Mouse (Mus musculus) thymus, postnatal 0 days (tissue): ENCODE measurements at regions not wholly inside any gene's neighbourhood (a gene's known extent, or its start where the extent isn't known, plus 50 kb on each side); places are given as distances from the start of the nearest gene placed in this dataset.
"Not testable (repeated sequence)": the region's sequence is repeated elsewhere in the genome, so short reads cannot be mapped to it uniquely, and the experiment has no call there.

Experiments
- DNase-seq: peaks from one replicate; pipeline ENCODE4 v3.0.0-alpha.2; 2015; ENCODE audit warnings: low spot score

DNA sequence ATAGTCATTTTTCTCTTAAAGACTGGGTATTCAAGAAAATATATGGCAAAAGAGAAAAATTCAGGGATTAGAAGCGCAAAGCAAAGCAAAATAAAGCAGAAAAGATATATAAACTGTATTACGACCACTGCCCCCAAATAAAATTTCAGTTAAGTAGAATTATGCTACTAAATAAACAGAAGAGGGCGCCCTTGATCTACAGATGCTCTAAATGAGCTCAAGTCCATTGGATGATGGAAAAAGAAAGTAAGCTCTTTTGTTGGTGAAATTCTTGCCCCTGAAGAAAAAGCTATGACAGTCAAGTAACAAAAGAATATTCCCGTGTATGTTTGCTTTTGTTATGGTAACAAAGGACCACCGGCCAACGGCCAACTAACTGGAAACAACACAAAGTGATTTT is 165.5 kb upstream of the Stk26 start:
- DNase-seq: peak; percentile 68

DNA sequence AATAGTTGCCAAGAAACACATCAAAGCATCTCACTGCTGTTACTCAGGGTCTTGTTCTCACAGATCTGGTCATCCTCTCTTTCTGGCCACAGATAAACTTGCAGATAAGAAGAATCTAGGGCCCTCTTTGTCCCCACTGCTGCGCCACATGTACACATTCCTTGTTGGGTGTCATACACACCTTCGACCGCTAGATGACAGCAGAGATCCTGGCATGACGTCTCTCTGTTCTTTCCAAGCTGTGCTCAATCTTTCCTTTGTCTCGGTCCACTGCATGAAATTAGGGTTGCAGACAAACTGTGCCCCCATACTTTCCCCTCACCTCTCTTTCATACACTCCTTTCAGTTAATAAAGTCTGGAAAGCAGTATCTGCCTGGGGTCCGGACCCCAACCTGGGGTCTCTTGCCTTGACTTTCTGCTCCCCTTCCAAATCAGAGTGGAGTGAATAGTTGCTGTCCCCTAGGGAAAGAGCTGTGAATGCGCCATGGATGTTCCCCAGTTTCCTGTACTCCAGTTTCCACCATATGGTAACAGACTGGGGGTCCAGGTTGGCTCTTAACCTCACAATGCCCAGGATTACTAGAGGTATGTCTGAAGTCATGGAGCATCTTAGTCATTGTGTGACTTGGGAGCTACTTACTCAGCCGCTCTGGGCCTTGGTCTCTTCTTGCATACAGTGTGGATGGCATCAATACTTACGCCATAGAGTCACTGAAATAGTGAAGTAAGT is 182.8 kb upstream of the Stk26 start:
- DNase-seq: peak; percentile 60

DNA sequence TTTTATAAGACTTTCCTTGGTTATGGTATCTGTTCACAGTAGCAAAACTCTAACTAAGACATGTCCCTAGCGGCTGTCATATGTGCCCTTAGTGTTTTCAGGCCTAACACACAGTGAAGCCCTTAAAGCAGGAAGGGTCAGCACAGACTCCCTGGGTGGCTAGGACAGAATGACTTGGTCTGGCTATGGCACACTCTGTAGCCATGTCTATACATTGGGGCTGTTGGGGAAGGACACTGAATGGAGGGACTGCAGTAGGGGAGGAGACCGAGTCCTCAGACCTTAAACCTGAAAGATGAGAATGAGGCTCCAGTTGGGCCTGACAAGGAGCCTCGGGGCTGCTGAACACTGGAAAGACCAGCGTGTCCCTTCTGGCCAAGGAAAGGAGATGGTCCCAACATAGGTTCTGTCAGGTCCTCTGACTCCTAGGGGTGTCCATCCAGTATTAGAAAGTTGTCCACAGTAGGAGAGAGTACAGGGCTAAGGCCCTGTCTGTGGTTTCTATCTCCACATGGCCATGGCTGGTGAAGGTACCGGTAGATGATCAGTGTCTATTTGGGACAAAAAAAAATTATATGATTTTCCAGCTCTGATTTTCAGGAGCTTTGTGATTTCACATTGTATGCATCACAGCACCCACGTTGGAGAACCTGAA is 183.5 kb upstream of the Stk26 start:
- DNase-seq: no peak

DNA sequence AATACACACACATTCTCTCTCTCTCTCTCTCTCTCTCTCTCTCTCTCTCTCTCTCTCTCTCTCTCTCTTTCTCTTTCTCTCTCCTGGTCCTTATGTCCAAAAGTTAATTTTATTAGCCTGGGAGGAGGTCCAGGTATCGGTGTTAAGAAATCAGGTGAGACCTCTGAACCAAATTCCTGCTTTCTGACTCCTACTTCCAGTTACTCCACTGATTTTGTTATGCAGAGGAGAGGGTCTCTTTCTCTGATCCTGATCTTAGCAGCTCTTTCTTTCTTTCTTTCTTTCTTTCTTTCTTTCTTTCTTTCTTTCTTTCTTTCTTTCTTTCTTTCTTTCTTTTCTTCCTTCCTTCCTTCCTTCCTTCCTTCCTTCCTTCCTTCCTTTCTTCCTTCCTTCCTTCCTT is 185.5 kb upstream of the Stk26 start:
- not testable (repeated sequence) for DNase-seq

DNA sequence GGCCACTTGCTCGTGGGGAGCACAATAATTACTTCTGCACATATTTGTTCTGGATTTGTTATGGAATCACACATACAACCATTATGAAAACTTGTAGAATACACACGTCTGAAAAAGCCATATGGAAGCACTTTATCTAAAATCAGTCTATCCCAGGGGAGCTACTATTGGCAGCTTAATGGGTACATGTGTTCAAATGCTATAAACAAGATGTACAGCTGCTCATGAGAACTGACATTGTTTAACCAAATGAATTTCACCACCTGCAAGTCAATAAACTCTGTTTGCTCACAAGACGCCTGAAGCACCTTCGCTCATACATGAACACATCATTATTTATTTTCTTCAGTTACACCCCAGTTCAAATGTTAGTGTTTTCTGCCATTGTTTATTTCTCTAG is 199.5 kb upstream of the Stk26 start:
- no peak for DNase-seq

DNA sequence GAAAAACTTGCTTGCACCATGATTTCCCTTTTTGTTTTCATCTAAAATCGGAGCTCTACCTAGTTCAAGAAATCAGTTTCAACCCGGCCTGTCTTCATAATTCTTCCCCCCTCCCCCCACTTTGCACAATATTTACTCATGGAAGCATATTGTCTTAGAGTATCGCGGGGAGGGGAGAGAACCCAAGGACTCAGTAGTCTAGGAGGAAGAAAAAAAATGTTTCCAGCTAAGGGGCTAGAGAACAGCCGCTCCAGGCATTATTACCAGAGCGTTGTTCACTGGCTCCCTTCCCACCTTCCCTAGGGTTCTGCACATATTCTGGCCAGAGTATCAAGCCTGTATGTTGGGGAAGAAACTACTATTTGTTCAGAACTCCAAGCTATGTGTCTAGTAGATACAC is 205.2 kb upstream of the Stk26 start:
- no peak for DNase-seq

DNA sequence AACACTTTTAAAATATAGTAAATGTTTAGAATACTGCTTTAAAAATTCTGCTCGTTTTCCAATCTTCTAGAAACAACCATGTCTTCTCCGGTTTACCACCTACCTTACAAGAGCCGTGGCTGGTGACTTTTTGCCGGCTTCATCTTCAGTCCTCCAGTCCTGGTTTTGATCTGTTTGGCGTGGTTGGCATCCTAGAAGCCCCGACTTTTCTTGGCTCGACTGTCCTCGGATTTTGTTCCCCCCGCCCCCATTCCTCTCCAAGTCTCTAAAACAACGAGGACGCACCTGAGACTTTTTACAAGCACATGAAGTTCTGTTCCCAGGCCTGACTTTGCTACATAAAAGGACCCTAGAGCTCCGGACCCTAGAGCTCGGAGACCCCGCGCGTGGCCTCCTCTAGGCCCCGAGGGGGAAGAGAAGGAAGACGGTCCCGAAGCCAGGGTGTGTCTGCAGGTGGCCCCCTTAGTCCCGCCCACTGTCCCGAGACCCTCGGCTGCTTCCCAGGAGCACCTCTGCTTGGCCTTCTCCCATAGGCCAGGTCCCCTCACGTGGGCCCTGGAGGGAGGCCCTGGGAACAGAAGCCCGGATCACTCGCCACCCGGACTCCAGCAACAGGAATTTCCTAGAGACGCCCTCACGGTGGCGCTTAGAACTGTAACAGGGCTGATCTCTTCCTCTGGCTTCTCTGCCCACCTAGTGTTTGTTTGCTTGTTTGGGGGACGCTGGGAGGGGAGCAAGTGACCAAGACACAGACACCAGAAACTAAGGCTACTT is 205.8 kb upstream of the Stk26 start:
- peak; percentile 54 for DNase-seq

DNA sequence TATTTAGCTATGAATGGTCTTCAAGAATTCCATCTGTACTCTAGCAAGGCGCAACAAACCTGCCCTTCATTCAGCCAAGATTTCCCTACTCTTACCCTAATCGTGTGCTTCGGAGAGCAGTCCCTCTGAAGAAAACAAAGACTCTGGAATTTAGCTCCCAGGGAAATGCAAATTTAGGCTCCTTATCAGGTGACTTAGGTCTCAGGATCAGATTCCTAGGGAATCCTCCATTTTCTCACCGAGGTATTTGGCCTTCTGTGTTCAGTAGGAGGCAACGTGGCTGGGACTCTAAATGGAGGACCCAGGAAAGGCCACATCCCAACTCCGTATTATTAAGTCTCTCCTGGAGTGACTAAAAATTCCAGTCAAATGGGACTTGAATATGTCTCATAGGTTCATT is 204.2 kb upstream of the Olfr1324 start:
- DNase-seq: no peak

DNA sequence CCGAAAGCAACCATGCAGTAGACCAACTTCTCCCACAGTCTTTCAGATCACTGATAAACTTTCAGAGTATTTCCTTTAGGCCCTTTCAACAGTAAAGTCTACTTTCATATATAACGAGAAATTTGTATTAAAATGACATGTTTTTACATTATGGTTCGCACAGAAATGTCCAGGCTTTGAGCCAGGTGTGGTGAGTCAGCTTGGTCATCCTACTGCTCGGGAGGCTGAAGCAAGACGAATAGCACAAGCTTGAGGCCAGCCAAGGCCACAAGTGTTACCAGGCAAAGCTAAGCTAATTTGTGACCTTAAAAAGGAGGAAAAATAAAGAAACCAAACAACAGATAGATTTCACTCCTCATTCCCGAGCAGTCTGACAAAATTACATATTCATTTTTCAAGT is 197.0 kb upstream of the Olfr1324 start:
- no peak for DNase-seq

DNA sequence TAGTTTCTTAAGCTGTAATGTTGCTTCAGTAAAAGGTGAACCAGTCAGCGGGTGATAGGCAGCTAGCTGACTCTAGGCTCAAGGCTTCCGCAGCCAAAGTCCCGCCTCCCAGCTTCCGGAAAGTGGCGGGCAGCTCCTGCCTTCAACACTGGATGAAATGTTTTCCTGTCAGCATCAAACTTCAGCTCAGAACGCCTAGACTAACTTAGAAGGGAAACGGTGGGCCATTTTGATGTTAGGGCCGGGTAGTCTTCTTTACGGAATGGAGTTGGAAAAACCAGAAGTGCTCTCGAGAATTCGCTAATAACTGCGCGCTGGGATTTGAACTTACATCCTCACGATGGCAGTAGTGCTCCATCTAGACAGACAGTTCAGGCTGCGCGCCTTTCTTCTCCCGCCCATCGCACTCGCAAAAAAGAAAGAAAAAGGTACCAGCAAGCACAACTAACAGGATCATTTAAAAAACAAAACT is 194.7 kb upstream of the Olfr1324 start:
- peak; percentile 68 for DNase-seq

DNA sequence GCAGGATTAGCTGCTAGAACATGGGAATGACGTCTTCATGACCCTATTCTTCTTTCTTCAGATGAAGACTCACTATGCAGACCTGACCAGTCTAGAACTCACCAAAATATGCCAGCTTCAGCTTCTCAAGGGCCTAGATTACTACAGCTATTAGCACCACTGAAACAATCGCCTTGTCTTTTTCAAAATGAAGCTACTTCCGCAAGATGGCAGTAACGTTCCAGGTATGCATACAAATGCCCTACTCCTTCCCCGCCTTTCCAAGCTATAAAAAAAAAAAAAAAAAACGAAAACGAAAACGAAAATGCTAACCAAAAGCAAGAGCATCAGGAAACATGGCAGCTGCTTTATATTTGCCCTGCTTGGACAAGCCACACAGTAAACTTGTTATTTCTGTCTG is 192.6 kb upstream of the Olfr1324 start:
- DNase-seq: peak; percentile 44

DNA sequence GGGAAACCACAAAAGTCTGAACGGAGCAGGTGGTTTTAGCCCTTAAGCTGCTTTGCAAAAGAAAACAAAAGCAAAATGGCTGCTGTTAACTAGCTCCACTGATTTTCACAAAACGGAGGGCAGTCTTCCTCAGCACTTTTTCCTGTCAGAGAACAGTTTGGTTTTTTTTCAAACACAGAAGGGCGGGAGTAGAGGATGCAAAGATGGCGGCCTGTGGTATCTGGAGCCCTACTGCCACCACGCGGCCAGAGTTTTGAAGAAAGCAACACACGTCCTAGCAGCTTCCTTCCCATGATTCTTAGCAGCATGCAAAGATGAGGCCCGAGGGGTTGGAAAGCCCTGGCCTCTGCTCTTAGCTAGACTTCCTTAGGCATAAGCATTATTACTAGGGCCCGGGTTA is 191.6 kb upstream of the Olfr1324 start:
- peak; percentile 83 for DNase-seq

DNA sequence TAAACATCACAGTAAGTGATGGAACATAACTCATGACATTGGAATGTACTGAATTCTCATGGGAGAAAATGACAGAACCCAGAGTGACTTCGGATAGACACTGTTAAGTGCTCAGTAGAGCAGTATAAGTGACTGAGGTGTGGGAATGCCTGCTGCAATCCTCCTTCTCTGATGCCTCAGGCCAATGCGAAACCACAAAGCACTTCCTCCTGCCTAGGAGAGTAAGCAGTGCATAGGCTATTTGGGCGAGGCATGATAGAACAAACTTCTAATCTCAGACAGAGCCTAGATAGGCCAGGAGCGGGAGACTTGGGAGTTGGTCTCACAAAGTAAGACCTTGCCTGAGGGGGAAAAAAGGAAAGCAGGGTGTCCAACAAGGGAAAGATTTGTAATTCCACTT is 190.6 kb upstream of the Olfr1324 start:
- no peak for DNase-seq

DNA sequence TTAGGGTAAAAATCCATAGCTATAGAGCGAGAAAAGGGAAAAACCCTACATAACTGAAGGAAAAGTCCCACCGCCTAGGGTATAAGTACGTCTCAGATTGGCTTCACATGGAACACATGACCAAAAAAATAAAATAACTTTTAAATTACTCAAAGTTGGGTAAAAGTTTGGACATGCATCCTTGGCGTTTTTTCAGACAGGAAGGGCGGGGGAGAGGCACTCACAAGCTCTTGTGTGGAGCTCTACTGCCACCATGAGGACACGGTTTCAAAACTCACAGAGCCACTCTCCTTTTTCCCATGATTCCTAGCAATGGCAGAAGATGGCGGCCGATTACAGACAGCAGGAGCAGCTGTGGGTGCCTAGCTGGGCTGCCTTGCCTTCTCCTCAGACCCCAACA is 188.6 kb upstream of the Olfr1324 start:
- peak; percentile 55 for DNase-seq

DNA sequence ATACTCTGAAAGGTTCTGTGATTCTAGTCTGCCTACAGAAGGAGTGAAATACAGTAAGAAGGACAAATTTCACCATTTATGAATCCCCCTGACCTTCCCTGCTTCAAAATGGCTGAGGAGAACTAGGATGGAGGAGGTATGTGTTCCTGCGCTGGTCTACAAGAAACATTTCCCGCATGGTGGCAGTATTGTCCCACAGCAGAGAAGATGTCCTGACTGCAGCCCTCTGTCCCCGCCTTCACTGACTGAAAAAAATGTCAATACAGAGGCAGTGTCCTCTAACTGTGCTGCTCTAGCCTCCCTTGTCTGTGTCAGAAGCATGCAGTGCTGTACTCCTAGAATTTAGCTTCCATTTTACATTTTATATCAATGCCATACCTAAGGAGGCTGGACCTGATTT is 186.6 kb upstream of the Olfr1324 start:
- DNase-seq: peak; percentile 72

DNA sequence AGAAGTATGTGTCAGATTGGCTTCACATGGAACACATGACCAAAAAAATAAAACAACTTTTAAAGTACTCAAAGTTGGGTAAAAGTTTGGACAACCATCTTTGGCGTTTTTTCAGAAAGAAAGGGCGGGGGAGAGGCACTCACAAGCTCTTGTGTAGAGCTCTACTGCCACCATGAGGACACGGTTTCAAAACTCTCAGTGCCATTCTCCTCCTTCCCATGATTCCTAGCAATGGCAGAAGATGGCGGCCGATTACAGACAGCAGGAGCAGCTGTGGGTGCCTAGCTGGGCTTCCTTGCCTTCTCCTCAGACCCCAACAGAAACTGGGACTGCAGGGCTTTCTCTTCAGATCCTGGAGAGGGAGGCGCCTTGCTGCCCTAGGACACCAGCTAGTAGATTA is 186.1 kb upstream of the Olfr1324 start:
- peak; percentile 63 for DNase-seq

DNA sequence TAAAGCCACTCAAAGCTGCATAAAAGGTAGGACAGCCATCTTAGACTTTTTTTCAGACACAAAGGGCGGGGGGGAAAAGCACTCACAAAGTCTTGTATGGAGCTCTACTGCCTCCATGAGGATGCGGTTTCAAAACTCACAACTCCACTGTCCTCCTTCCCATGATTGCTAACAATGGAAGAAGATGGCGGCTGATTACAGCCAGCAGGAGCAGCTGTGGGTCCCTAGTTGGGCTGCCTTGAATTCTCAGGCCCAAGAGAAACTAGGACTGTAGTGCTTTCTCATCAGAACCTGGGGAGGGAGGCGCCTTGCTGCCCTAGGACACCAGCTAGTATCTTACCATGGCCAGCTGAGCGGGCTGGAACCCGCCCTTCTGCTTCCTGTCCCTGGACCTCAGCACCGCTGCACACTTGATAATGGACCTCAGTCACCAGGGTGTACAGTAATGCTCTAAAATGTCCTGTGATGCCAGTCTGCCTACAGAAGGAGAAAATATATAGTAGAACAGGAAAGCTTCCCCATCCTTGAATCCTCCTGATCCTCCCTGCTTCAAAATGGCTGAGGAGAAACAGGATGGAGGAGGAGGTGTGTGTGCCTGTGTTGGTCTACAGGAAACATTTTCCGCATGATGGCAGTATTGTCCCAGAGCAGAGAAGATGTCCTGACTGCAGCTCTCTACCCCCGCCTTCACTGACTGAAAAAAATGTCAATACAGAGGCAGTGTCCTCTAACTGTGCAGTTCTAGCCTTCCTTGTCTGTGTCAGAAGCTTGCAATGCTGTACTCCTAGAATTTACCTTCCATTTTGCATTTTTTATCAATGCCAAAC is 183.7 kb upstream of the Olfr1324 start:
- peak; percentile 79 for DNase-seq

DNA sequence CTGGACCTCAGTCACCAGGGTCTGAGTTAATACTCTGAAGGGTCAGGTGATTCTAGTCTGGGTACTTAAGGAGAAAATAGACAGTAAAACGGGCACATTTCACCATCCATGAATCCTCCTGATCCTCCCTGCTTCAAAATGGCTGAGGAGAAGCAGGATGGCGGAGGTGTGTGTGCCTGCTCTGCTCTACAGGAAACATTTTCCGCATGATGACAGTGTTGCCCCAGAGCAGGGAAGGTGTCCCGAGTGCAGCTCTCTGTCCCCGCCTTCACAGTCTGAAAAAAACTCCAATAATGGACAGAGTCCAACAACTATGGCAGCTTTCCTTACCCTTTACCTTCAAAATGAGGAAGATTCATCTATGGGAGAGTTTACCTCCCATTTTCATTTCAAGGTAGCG is 179.8 kb upstream of the Olfr1324 start:
- DNase-seq: not testable (repeated sequence)

DNA sequence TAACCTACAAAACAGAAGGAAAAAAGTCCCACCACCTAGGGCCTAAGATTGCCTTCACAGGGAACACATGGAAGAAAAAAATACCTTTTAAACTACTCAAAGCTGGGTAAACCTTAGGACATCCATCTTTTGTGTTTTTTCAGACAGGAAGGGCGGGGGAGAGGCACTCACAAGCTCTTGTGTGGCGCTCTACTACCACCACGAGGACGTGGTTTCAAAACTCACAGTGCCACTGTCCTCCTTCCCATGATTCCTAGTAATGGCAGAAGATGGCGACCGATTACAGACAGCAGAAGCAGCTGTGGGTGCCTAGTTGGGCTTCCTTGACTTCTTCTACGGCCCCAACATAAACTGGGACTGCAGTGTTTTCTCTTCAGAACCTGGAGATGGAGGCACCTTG is 179.3 kb upstream of the Olfr1324 start:
- DNase-seq: peak; percentile 76

DNA sequence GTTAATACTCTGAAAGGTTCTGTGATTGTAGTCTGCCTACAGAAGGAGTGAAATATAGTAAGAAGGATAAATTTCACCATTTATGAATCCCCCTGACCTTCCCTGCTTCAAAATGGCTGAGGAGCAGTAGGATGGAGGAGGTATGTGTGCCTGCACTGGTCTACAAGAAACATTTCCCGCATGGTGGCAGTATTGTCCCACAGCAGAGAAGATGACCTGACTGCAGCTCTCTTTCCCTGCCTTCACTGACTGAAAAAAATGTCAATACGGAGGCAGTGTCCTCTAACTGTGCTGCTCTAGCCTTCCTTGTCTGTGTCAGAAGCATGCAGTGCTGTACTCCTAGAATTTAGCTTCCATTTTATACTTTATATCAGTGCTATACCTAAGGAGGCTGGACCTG is 177.2 kb upstream of the Olfr1324 start:
- peak; percentile 69 for DNase-seq

DNA sequence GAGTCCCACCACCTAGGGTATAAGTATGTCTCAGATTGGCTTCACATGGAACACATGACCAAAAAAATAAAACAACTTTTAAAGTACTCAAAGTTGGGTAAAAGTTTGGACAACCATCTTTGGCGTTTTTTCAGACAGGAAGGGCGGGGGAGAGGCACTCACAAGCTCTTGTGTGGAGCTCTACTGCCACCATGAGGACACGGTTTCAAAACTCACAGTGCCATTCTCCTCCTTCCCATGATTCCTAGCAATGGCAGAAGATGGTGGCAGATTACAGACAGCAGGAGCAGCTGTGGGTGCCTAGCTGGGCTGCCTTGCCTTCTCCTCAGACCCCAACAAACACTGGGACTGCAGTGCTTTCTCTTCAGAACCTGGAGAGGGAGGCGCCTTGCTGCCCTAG is 176.7 kb upstream of the Olfr1324 start:
- DNase-seq: not testable (repeated sequence)
